Mouse (Mus musculus) v-Abl transformed pro-B cells (cell line): ENCODE measurements around the gene Atp5b.

Source experiments
- in situ Hi-C, 2 experiments: fragments of 400-800 bp; cut with MboI; formaldehyde crosslinking; loops; one replicate each; pipeline ENCODE4 v1.15.1; 2025; ENCODE audit not compliant: unreplicated experiment in 2 of 2

Gene Atp5b

GRCm38 (mm10) chr10:128094340-128094968 is 11.4 kb downstream of the Atp5b start:
- in situ Hi-C loops, result loop anchor here (5.0 to 10.0 kb wide), 2 partner anchors 93 to 650 kb away; partner anchors contain the start of genes Dgka (in 1 of the 2) and Pym1 (in 1 of the 2)

- in situ Hi-C loops, result loop anchor here in 1 of 2 experiments (10.0 kb wide), 1 partner anchor 650 kb away; the partner anchor contains the start of genes Dgka and Pym1
Observed at GRCm38 (mm10) chr10:128095003-128095636, 12.0 kb downstream of the Atp5b start.

- in situ Hi-C loops, result loop anchor here in 1 of 2 experiments (10.0 kb wide), 1 partner anchor 648 kb away; the partner anchor contains the start of genes Dgka and Pym1
Observed at GRCm38 (mm10) chr10:128096313-128096692, 13.2 kb downstream of the Atp5b start.

- in situ Hi-C loops, result loop anchor here in 1 of 2 experiments (10.0 kb wide), 1 partner anchor 648 kb away; the partner anchor contains the start of genes Dgka and Pym1
Observed at GRCm38 (mm10) chr10:128096693-128097586, 13.9 kb downstream of the Atp5b start.

GRCm38 (mm10) chr10:128097587-128097971 is 14.5 kb downstream of the Atp5b start:
- in situ Hi-C loops, result loop anchor here in 1 of 2 experiments (10.0 kb wide), 1 partner anchor 647 kb away; the partner anchor contains the start of genes Dgka and Pym1

GRCm38 (mm10) chr10:128110103-128110761 is 27.2 kb downstream of the Atp5b start:
- in situ Hi-C loops, result loop anchor here in 1 of 2 experiments (25.0 kb wide), 1 partner anchor 352 kb away; the partner anchor contains the start of gene Smarcc2

GRCm38 (mm10) chr10:128111227-128111626 is 28.2 kb downstream of the Atp5b start:
- in situ Hi-C loops, result loop anchor here in 1 of 2 experiments (25.0 kb wide), 1 partner anchor 351 kb away; the partner anchor contains the start of gene Smarcc2

- in situ Hi-C loops, result loop anchor here (5.0 to 25.0 kb wide), 2 partner anchors 37 to 338 kb away; partner anchors contain the start of gene Smarcc2 (in 1 of the 2)
Observed at GRCm38 (mm10) chr10:128123833-128124232, 40.8 kb downstream of the Atp5b start.

- in situ Hi-C loops, result loop anchor here (5.0 to 25.0 kb wide), 2 partner anchors 38 to 337 kb away; partner anchors contain the start of gene Smarcc2 (in 1 of the 2)
Observed at GRCm38 (mm10) chr10:128124831-128125230, 41.8 kb downstream of the Atp5b start.

- in situ Hi-C loops, result no loop called here
Observed at GRCm38 (mm10) chr10:128125951-128126350, 42.9 kb downstream of the Atp5b start.

- in situ Hi-C loops, result no loop called here
Observed at GRCm38 (mm10) chr10:128127497-128127896, 44.4 kb downstream of the Atp5b start.

GRCm38 (mm10) chr10:128128143-128128542 is 45.1 kb downstream of the Atp5b start:
- in situ Hi-C loops, result no loop called here

GRCm38 (mm10) chr10:128131297-128131696 is 48.2 kb downstream of the Atp5b start:
- in situ Hi-C loops, result no loop called here

- in situ Hi-C loops, result no loop called here
Observed at GRCm38 (mm10) chr10:128131812-128132211, 48.7 kb downstream of the Atp5b start.

- in situ Hi-C loops, result no loop called here
Observed at GRCm38 (mm10) chr10:128133650-128134332, 50.7 kb downstream of the Atp5b start.

- in situ Hi-C loops, result no loop called here
Observed at GRCm38 (mm10) chr10:128135374-128135773, 52.3 kb downstream of the Atp5b start.
